Mouse (Mus musculus) lung, embryonic 14.5 days (tissue): ENCODE data around the gene Fam20c. TPM values are rescaled to one million over a fixed set of nuclear protein-coding genes. Genes with fewer than 3 reads are reported as not detected.
A peak's percentile ranks its signal among the peaks of the same experiment; 100 is the strongest.

ENCODE experiments used
- ATAC-seq: fragments of 200-750 bp; cut with Nextera tagmentation; 2 replicates; pipeline ENCODE4 v1.8.0; 2017; ENCODE audit warnings: mild to moderate bottlenecking, moderate TSS enrichment, moderate library complexity; ENCODE audit not compliant: insufficient read depth
- DNase-seq: peaks from one replicate; pipeline ENCODE4 v3.0.0-alpha.2; 2015
- H3K27ac ChIP-seq: fragments of 300-500 bp; sonication (generic); 2 replicates; pipeline ENCODE4 v1.5.1; 2014; ENCODE audit warnings: low read depth, mild to moderate bottlenecking, moderate library complexity
- H3K27me3 ChIP-seq: fragments of 300-500 bp; sonication (generic); 2 replicates; pipeline ENCODE4 v1.6.1; 2014; ENCODE audit warnings: low read length, control low read depth; ENCODE audit not compliant: insufficient read depth
- H3K36me3 ChIP-seq: fragments of 300-500 bp; sonication (generic); 2 replicates; pipeline ENCODE4 v1.6.1; 2014; ENCODE audit warnings: control low read depth; ENCODE audit not compliant: insufficient read depth
- H3K4me1 ChIP-seq: fragments of 300-500 bp; sonication (generic); 2 replicates; pipeline ENCODE4 v1.6.1; 2014; ENCODE audit warnings: antibody characterized with exemption, control low read depth; ENCODE audit not compliant: insufficient read depth
- H3K4me2 ChIP-seq: fragments of 300-500 bp; sonication (generic); 2 replicates; pipeline ENCODE4 v1.6.1; 2014; ENCODE audit warnings: mild to moderate bottlenecking
- H3K4me3 ChIP-seq: fragments of 300-500 bp; sonication (generic); 2 replicates; pipeline ENCODE4 v1.5.1; 2014; ENCODE audit warnings: low read depth, low read length
- H3K9ac ChIP-seq: fragments of 300-500 bp; sonication (generic); 2 replicates; pipeline ENCODE4 v1.6.1; 2014
- H3K9me3 ChIP-seq: fragments of 300-500 bp; sonication (generic); 2 replicates; pipeline ENCODE4 v1.6.1; 2016; ENCODE audit warnings: low read depth, low read length, control low read depth
- CTCF ChIP-seq: IDR thresholded peaks from 2 replicates; pipeline ENCODE4 v1.5.1; 2016; ENCODE audit warnings: antibody characterized with exemption, low read depth
- WGBS: fragments of 180-500 bp; shearing (Covaris S2); extraction: QIAGEN DNeasy Blood & Tissue Kit; methylation state at CpG from one replicate; pipeline ENCODE4 v1.1.7; 2014; 5-methylcytosine and 5-hydroxymethylcytosine counted together
- polyA plus RNA-seq: library from polyadenylated mRNA; unstranded; fragments of >200 nt; fragmentation: Nextera tagmentation; extraction: Ambion mirVana; gene quantifications from 2 replicates; pipeline ENCODE4 v1.2.1, GENCODE M21; 2014

Fam20c gene
- polyA plus RNA-seq, 1 experiment from 2014 or later: 8.4 TPM

GRCm38 (mm10) chr5:138782697-138783096 is 28.4 kb downstream of the Fam20c start:
- DNase-seq: no peak
- Histone ChIP-seq H3K4me2 (no peak overlapping the region), H3K27me3 (no peaks in the 10 kb centered on the region), H3K9ac (no peak overlapping the region), H3K27ac (no peak overlapping the region), H3K36me3 (no peaks in the 10 kb centered on the region), H3K4me3 (no peak overlapping the region), H3K9me3 (no peaks in the 10 kb centered on the region), H3K4me1 (peaks cover 4% of the 10 kb centered on the region; the same call in 1 of the 2 replicates)
- no peak for ATAC-seq
- WGBS: 95% methylated on average over 1 of the region's 1 CpGs
- TF ChIP-seq CTCF: no peak

DNA sequence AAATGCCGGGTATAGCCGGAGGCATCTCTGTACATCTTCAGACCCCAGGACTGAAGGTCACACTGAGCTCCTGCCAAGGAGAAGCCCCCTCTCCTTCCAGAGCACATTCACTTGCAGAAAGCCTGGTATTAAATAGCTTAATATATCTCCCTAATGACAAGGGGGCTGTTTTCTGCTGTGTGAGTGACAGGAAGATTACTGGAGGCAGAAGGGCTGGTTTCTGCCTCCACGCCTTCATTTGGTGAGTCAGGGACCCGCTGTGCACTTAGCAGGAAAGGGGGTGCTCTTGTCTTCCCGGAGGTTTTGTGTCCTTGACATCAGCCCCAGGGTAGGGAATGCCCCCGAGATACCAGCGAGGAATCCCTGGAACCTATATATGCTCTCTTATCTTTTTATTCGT is 28.9 kb downstream of the Fam20c start:
- no peak for ATAC-seq
- H3K36me3 ChIP-seq: no peaks in the 10 kb centered on the region
- no peak overlapping the region for H3K4me3 ChIP-seq
- H3K27ac ChIP-seq: no peak overlapping the region
- no peaks in the 10 kb centered on the region for H3K9me3 ChIP-seq
- H3K4me1 ChIP-seq: peaks cover 4% of the 10 kb centered on the region; the same call in 1 of the 2 replicates
- H3K27me3 ChIP-seq: no peaks in the 10 kb centered on the region
- 72% methylated on average over 8 of the region's 8 CpGs for WGBS
- TF ChIP-seq CTCF: no peak
- no peak for DNase-seq
- H3K9ac ChIP-seq: no peak overlapping the region
- H3K4me2 ChIP-seq: no peak overlapping the region

GRCm38 (mm10) chr5:138785986-138786515 is 31.7 kb downstream of the Fam20c start:
- Histone ChIP-seq H3K27ac (no peak overlapping the region), H3K4me2 (no peak overlapping the region), H3K9me3 (no peaks in the 10 kb centered on the region), H3K9ac (no peak overlapping the region), H3K4me1 (no peaks in the 10 kb centered on the region), H3K36me3 (no peaks in the 10 kb centered on the region), H3K4me3 (no peak overlapping the region), H3K27me3 (no peaks in the 10 kb centered on the region)
- TF ChIP-seq CTCF: no peak
- ATAC-seq: no peak
- DNase-seq: no peak
- 84% methylated on average over 3 of the region's 3 CpGs for WGBS

GRCm38 (mm10) chr5:138787648-138788047 is 33.3 kb downstream of the Fam20c start:
- Histone ChIP-seq H3K36me3 (no peaks in the 10 kb centered on the region), H3K9me3 (no peaks in the 10 kb centered on the region), H3K9ac (no peak overlapping the region), H3K4me2 (no peak overlapping the region), H3K4me3 (no peak overlapping the region), H3K4me1 (no peaks in the 10 kb centered on the region), H3K27me3 (no peaks in the 10 kb centered on the region), H3K27ac (no peak overlapping the region)
- TF ChIP-seq CTCF: no peak
- DNase-seq: no peak
- no peak for ATAC-seq
- 76% methylated on average over 7 of the region's 7 CpGs for WGBS

DNA sequence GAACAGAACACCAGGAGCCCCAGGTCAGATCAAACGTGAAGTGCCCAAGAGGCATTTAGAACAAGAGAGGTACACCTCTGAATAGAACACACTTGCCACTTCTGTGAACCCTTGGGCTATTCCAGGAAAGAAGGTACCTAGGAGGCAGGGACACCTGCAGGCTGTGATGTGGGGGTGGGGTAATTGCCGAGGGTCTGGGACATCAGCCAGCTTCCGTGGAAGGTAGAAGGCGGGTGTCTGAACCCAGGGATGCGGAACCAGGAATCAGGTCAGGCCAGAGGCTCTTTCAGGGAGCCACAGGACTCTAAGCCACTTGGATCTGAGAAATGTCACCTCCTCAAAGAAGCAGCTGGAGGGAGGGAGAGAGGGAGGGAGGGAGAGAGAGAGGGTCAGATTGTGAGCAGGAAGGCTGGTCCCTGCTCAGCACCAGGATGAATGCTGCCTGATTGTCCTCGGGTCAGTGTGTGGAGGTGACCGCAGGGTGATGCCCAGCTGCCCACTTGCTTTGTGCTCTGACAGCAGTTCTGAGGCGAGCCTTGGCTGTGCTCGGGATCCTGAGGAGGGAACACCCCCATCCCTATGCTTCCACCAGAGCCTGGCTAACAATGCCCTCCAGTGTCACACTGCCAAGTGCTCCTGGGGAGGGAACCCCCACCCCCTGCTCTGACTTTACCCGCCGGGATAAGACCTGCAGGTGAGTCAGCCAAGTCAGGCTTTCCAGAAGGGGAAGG is 34.3 kb downstream of the Fam20c start:
- Histone ChIP-seq H3K27ac (no peak overlapping the region), H3K36me3 (no peaks in the 10 kb centered on the region), H3K27me3 (no peaks in the 10 kb centered on the region), H3K4me2 (no peak overlapping the region), H3K4me3 (no peak overlapping the region), H3K4me1 (no peaks in the 10 kb centered on the region), H3K9me3 (no peaks in the 10 kb centered on the region), H3K9ac (no peak overlapping the region)
- WGBS: 43% methylated on average over 11 of the region's 11 CpGs
- no peak for TF ChIP-seq CTCF
- ATAC-seq: no peak
- DNase-seq: no peak

DNA sequence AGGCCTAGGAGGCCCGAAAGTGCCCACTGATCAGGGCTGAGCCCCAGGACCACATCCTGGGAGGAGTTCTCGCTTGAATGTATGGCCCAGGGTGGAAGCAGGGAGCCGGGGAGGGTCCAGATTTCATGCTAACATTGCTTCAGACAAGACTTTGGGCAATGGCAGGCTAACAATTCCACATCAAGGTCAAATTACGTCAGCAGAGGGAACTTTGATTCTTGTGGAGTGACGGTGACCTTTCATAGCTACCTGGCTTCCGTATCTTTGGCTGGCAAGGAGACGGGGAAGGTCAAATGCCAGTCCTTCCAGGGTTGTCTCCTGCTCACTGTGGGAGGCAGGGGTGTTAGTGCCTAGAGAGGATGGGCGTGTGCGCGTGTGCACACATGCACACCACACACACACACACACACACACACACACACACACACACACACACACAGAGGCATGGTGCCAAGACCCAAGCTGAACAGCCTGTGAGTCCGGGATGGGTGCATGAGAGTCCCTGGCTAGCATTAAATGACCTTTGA is 36.7 kb downstream of the Fam20c start:
- WGBS: 85% methylated on average over 11 of the region's 11 CpGs
- Histone ChIP-seq H3K9ac (no peak overlapping the region), H3K27me3 (no peaks in the 10 kb centered on the region), H3K36me3 (no peaks in the 10 kb centered on the region), H3K9me3 (no peaks in the 10 kb centered on the region), H3K27ac (no peak overlapping the region), H3K4me3 (no peak overlapping the region), H3K4me2 (no peak overlapping the region), H3K4me1 (no peaks in the 10 kb centered on the region)
- ATAC-seq (no peak), DNase-seq (no peak)
- TF ChIP-seq CTCF: no peak

DNA sequence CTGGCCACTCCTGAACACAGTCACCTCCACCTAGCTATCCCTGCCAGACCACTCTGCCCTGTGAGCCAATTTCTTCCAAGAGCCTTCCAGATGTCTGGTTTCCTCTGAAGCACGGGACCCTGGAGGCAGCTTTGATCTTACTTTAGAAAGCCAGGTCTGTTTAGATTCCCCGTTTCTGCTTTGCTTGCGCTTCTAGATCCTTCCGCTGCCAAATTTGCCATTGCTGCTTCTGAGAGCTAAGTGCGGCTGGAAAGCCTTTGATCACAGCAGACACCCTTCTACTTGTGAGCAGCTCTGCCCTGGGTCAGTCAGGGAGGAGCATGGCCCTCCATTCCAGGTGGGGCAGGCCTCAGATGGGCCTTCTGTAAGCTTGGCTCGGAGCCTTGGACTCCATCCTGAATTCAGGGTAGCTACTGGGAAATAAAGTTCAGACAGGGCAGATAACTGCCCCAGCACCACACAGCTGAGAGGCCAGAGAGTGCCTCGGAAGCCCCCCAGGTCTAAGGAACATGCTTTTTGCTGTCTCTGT is 47.3 kb downstream of the Fam20c start:
- Histone ChIP-seq H3K4me2 (no peak overlapping the region), H3K27me3 (no peaks in the 10 kb centered on the region), H3K27ac (no peak overlapping the region), H3K4me1 (no peaks in the 10 kb centered on the region), H3K4me3 (no peak overlapping the region), H3K9me3 (no peaks in the 10 kb centered on the region), H3K36me3 (no peaks in the 10 kb centered on the region), H3K9ac (no peak overlapping the region)
- ATAC-seq (peak; percentile 63), DNase-seq (peak; percentile 55)
- WGBS: 28% methylated on average over 7 of the region's 7 CpGs
- TF ChIP-seq CTCF: no peak
